Mouse (Mus musculus): ENCODE measurements around the gene Clec4a4. TPM values are rescaled to one million over a fixed set of nuclear protein-coding genes. Genes with fewer than 3 reads are reported as not detected.
"Not testable (repeated sequence)": the region's sequence is repeated elsewhere in the genome, so short reads cannot be mapped to it uniquely, and the experiment has no call there.

Gene Clec4a4
- polyA plus RNA-seq (2015; fragmentation: Nextera tagmentation; extraction: Ambion mirVana) = not detected in 2 replicates

DNA sequence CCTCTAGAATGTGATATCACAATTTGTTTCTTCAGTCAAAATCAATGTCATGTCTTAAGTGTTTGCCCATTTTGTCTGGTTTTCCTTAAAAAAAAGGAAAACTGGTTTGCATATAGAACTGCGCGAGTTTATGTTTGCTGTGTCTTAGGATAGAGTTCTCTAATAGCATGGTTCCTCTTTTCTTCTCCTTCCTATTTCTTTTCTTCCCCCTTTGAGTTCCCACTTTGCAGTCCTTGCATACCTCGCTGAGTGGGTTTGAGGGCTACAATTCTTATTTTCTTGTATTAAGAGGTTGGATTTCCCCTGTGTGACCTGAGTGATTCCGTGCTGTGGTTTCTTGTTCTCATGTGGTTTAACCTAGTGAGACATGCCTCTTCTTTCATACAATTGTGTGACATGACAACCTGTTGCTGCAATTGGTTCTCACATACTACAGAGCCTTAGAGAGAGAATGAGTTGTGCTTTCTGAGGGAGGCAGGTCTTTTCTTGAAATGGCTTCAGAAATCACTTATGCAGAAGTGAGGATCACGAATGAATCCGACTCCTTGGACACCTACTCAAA is at the start of gene Clec4a4:
TSS of gene Clec4a4 (plus strand) at position 492 of the 562 bp plus-strand sequence.
- Histone ChIP-seq H3K9ac (no peak within 1 kb of the TSS), H3K4me1 (no peaks in the 10 kb centered on the region), H3K36me3 (ENCODE audit: poor library complexity, severe bottlenecking) (no peaks in the 10 kb centered on the region), H3K27ac (no peak within 1 kb of the TSS), H3K4me2 (no peak within 1 kb of the TSS), H3K27me3 (no peaks in the 10 kb centered on the region), H3K9me3 (replicated peaks) (peaks cover 6% of the 10 kb centered on the region; the same call in 1 of the 2 replicates), H3K4me3 (no peak within 1 kb of the TSS)
- WGBS = 88% methylated on average over 6 of the region's 6 CpGs
- ATAC-seq = no peak

DNA sequence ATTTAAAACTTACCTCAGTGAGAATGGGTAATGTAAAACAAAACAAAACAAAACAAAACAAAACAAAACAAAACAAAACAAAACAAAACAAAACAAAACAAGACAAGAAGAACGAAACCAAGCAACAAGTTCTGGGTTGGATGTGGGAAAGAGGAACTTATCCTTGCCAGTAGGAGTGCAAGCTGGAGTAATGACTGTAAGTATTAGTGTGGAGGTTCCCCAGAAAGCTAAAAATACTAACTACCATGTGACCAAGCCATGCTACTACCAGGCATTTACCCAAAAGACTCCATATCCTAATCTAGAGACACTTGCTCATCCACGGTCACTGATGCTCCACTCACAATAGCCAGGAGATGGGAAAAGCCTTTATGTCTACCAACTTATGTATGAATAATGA is 43.4 kb upstream of the Clec4a4 start:
- Histone ChIP-seq H3K4me2 (no peak overlapping the region), H3K27ac (no peak overlapping the region), H3K4me1 (no peaks in the 10 kb centered on the region), H3K9me3 (replicated peaks) (no peaks in the 10 kb centered on the region), H3K4me3 (no peak overlapping the region), H3K9ac (no peak overlapping the region), H3K36me3 (ENCODE audit: poor library complexity, severe bottlenecking) (no peaks in the 10 kb centered on the region), H3K27me3 (no peaks in the 10 kb centered on the region)
- no peak for ATAC-seq
- WGBS = 94% methylated on average over 2 of the region's 2 CpGs

DNA sequence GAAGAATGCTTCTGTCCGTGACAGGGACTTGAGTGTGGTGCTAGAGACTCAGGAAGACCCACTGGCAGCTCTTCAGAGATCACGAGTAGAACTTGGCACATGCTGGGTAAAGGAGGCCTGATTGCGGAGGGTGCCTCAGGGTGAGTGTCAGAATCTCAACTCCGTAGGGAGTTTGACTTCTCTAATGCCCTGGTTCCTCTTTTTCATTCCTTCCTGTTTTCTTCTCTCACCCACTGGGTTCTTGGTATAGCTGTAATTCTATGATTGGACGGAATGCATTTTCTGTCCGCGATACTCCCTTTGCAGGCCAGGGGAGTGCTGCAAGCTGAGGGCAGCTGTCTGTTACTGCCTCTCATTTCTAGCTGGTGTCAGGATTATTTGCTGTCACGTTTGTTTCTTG is 37.8 kb upstream of the Clec4a4 start, which contains the start of gene Clec4a3:
TSS of gene Clec4a3 (plus strand) at position 115 of the 400 bp plus-strand sequence.
- no peak within 1 kb of the TSS for H3K4me3 ChIP-seq
- WGBS = 86% methylated on average over 8 of the region's 8 CpGs
- no peaks in the 10 kb centered on the region for H3K27me3 ChIP-seq
- H3K4me1 ChIP-seq = no peaks in the 10 kb centered on the region
- H3K27ac ChIP-seq = no peak within 1 kb of the TSS
- no peaks in the 10 kb centered on the region for H3K9me3 ChIP-seq (replicated peaks)
- ATAC-seq = no peak
- H3K9ac ChIP-seq = no peak within 1 kb of the TSS
- H3K4me2 ChIP-seq = no peak within 1 kb of the TSS
- no peaks in the 10 kb centered on the region for H3K36me3 ChIP-seq (ENCODE audit: poor library complexity, severe bottlenecking)

DNA sequence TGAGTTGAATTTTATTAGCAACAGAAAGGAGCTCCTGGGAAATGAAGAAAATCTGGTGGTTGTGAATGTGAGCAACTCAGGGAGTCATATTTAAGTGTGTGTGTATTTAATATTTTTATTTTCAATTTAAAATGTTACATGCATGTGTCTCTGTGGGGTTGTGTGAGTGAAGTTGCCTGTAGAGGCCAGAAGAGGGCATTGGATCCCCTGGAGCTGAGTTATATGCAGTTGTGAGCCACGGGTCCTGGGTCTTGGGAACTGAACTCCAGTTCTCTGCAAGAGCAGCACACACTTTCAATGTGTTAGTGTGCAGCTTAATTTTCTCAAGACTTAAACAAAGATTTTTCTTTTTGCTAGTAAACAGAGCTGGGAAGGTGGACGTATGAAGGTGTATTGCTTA is 25.6 kb upstream of the Clec4a4 start:
- WGBS = 80% methylated on average over 2 of the region's 2 CpGs
- Histone ChIP-seq H3K27me3 (no peaks in the 10 kb centered on the region), H3K4me3 (no peak overlapping the region)

DNA sequence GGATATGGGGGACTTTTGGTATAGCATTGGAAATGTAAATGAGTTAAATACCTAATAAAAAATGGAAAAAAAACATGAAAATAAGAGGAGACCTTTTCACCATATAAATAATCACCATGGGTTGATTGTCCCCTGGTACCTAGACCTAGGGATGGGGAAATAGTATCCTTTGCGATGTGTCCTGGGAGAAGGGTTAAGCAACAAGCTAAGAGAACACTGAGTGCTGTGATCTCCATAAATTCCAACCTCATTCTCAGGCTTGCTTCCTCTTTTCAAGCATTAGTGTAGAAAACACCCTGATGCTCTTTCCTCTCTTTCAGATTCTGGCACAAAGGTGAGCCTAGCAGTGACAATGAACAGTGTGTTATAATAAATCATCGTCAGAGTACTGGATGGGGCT is 21.1 kb upstream of the Clec4a4 start:
- Histone ChIP-seq H3K9me3 (replicated peaks) (no peaks in the 10 kb centered on the region), H3K4me2 (no peak overlapping the region), H3K4me3 (no peak overlapping the region), H3K4me1 (no peaks in the 10 kb centered on the region), H3K27me3 (no peaks in the 10 kb centered on the region), H3K36me3 (ENCODE audit: poor library complexity, severe bottlenecking) (no peaks in the 10 kb centered on the region), H3K9ac (no peak overlapping the region), H3K27ac (no peak overlapping the region)
- WGBS = 89% methylated on average over 2 of the region's 2 CpGs
- ATAC-seq = no peak

More for the DNA sequence above, 25.6 kb upstream of the Clec4a4 start:
- no peak overlapping the region for H3K27ac ChIP-seq
- no peaks in the 10 kb centered on the region for H3K9me3 ChIP-seq (replicated peaks)
- ATAC-seq = no peak
- H3K4me2 ChIP-seq = no peak overlapping the region
- no peak overlapping the region for H3K9ac ChIP-seq
- no peaks in the 10 kb centered on the region for H3K4me1 ChIP-seq
- no peaks in the 10 kb centered on the region for H3K36me3 ChIP-seq (ENCODE audit: poor library complexity, severe bottlenecking)

DNA sequence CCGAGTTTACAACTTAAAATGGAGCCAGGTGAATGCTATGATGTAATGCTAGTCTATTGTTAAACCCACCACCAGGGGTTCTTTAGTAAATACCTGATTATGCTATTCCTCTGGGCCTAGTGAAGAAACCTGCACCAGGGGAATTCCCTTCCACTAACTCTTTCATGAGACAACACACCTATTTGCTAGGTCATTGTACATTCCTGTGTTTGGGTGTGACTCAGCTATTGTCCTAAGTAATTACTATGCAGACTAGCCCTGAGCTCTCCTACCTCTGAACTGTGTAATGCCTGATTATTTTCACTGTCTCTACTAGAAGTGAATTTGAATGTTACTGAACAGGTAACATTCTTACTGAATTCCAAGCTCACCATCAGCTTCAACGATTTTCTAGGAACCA is 14.5 kb downstream of the Clec4a4 start:
- not testable (repeated sequence) for H3K36me3 ChIP-seq (ENCODE audit: poor library complexity, severe bottlenecking); H3K9me3 ChIP-seq (replicated peaks); H3K4me2 ChIP-seq; H3K9ac ChIP-seq; H3K27me3 ChIP-seq; H3K4me1 ChIP-seq; H3K4me3 ChIP-seq; H3K27ac ChIP-seq; ATAC-seq
- WGBS = 75% methylated on average over 2 of the region's 2 CpGs

DNA sequence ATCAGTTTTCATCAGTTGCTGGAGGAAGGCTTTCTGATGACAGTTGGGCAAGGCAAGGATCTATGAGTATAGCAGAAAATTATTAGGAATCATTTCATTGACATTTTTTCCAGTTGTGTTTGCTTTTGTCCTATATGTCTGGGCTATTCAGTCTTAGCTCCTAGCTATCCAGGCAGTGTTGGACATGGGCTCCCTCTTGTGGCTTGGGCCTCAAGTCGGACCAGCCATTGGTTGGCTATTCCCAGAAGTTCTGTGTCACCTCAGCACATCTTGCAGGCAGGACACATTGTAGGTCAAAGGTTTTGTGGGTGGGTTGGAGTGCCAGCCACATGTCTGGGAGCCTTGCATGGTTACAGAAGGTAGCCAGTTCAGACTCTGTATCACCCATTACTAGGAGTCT is 15.4 kb downstream of the Clec4a4 start:
- no peaks in the 10 kb centered on the region for H3K36me3 ChIP-seq (ENCODE audit: poor library complexity, severe bottlenecking)
- H3K4me3 ChIP-seq = no peak overlapping the region
- 71% methylated on average over 1 of the region's 1 CpGs for WGBS
- H3K4me2 ChIP-seq = no peak overlapping the region
- ATAC-seq = no peak
- H3K9me3 ChIP-seq (replicated peaks) = no peaks in the 10 kb centered on the region
- H3K9ac ChIP-seq = no peak overlapping the region
- H3K27ac ChIP-seq = no peak overlapping the region
- H3K4me1 ChIP-seq = no peaks in the 10 kb centered on the region
- H3K27me3 ChIP-seq = no peaks in the 10 kb centered on the region

DNA sequence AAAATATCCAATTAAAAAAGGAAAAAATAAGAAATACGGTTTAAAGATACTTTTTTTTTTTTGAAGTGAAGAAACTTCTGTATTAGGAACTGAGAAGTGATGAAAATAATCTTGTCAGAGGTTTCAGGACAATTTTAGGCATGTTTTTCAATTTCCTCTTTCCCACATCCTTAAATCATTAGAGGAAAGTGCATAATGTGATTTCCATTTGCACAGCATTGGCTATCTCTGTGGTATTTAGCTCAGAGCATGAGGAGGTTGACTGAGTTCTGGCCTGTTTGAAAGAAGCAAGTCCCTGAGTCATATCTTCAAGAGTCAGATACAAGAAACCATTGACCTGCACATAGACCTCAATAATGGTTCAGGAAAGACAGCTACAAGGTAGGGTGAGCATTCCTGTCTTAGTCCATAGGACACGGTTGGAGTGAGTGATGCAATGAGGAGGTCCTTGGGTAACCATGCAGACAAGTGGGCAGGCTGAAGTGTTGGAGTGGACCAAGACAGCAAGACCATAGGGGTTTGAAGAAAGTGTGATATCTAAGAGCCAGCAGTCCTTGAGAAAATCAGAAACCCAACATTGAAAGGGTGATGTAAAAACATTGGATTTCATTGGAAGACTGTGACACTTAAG is 59.7 kb downstream of the Clec4a4 start, which contains the start of gene Clec4b1:
TSS of gene Clec4b1 (plus strand) at position 221 of the 631 bp plus-strand sequence.
- WGBS = 89% methylated on average over 2 of the region's 2 CpGs
- Histone ChIP-seq H3K4me1 (no peaks in the 10 kb centered on the region), H3K4me3 (no peak within 1 kb of the TSS), H3K27me3 (no peaks in the 10 kb centered on the region), H3K27ac (no peak within 1 kb of the TSS), H3K9ac (no peak within 1 kb of the TSS), H3K36me3 (ENCODE audit: poor library complexity, severe bottlenecking) (no peaks in the 10 kb centered on the region), H3K4me2 (no peak within 1 kb of the TSS), H3K9me3 (replicated peaks) (no peaks in the 10 kb centered on the region; the same call in 1 of the 2 replicates)
- no peak for ATAC-seq

Other genes starting within 250 kb of the Clec4a4 start
- gene Slc2a3, start 188.7 kb upstream of the Clec4a4 start, polyA plus RNA-seq (2015; fragmentation: Nextera tagmentation; extraction: Ambion mirVana) = 9.3 and 12.5 TPM in 2 replicates
- 4.4 and 4.5 TPM in 2 replicates for gene Foxj2, start 170.5 kb upstream of the Clec4a4 start, polyA plus RNA-seq (2015; fragmentation: Nextera tagmentation; extraction: Ambion mirVana)
- 0.58 and 0.89 TPM in 2 replicates for gene C3ar1, start 134.2 kb upstream of the Clec4a4 start, polyA plus RNA-seq (2015; fragmentation: Nextera tagmentation; extraction: Ambion mirVana)
- gene Necap1, start 115.9 kb upstream of the Clec4a4 start, polyA plus RNA-seq (2015; fragmentation: Nextera tagmentation; extraction: Ambion mirVana) = 85.5 and 86.7 TPM in 2 replicates
- gene Clec4a1, start 68.5 kb upstream of the Clec4a4 start, polyA plus RNA-seq (2015; fragmentation: Nextera tagmentation; extraction: Ambion mirVana) = 0.52 and 0.55 TPM in 2 replicates
- gene Clec4a3, start 37.9 kb upstream of the Clec4a4 start, polyA plus RNA-seq (2015; fragmentation: Nextera tagmentation; extraction: Ambion mirVana) = 0.58 TPM in 1 of 2 replicates, not detected in the other
- gene Clec4b1, start 59.6 kb downstream of the Clec4a4 start, polyA plus RNA-seq (2015; fragmentation: Nextera tagmentation; extraction: Ambion mirVana) = not detected in 2 replicates
- 0.31 and 0.93 TPM in 2 replicates for gene Clec4a2, start 116.1 kb downstream of the Clec4a4 start, polyA plus RNA-seq (2015; fragmentation: Nextera tagmentation; extraction: Ambion mirVana)
- not detected in 2 replicates for gene Clec4b2, start 182.5 kb downstream of the Clec4a4 start, polyA plus RNA-seq (2015; fragmentation: Nextera tagmentation; extraction: Ambion mirVana)
- gene Clec4n, start 239.5 kb downstream of the Clec4a4 start, polyA plus RNA-seq (2015; fragmentation: Nextera tagmentation; extraction: Ambion mirVana) = 0.22 and 0.53 TPM in 2 replicates